Mouse (Mus musculus): ENCODE results near the gene Id3.

Id3 gene

DNA sequence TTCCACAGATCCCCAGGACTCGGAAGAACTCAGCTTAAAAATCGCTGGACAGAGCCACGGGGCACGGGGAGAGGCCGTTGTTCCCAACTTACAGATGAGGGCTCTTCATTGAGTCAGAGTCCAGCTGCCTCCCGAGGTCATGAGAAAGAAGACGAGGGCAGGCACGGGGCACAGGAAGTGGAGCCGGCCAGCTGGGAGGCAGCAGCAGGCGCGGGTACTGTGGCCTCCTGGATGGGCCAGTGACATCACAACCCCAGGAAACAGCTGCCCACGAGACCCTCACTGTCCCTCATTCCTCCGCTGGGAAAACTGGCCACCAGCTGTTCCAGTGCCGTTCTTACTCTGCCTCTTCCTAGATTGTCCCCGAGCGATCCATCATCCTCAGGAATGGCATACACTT lies 23.3 kb upstream of the Id3 start:
- no peak for TF ChIP-seq GATA4 (IDR thresholded peaks at IDR 0.05; ENCODE audit: insufficient replicate concordance, low read length)

DNA sequence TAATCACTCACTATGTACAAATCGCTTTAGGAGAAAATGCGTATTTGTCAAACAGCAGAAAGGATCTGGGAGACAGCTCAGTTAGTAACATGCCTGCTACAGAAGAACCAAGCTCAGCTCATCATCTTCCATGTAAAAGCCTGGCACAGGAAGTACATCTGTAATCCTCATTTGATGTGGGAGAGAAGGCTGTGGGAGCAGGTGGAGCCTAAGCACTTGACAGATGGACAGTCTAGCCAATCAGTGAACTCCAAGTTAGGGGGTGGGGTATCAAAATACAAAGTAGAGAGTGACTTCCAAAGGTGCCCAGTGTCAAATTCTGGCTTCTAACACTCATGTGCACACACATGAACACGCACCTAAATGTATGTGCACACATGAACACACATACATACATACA lies 22.1 kb upstream of the Id3 start:
- TF ChIP-seq GATA4 (IDR thresholded peaks at IDR 0.05; ENCODE audit: insufficient replicate concordance, low read length) = no peak

DNA sequence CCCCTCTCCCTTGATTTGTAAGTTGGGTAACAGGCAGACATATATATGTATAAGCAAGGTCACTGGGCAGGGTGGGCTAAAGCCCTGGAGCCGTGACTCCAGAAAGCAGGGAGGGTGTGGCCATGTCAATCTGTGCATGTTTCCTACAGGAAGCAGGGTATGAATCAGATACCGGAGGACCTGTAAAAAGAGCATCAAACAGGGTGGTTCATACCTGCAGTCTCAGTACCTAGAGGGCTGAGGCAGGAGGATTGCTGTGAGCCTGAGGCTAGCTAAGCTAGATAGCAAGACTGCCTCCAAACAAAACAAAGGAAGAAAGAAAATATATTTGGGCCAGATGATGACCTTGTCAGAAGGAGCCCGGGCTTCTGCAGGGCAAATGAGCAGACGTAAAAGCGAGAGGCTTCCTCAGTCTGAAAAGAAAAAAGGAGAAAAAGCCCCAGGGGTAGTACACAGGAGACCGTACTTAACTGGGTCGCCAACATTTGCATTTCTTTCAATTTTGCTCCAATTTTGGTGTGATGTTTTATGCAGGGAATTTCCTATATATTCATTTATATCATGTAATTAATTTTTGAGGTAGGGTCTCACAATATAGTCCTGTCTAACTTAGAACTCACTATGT lies 21.3 kb upstream of the Id3 start:
- TF ChIP-seq GATA4 (IDR thresholded peaks at IDR 0.05; ENCODE audit: insufficient replicate concordance, low read length) = no peak

DNA sequence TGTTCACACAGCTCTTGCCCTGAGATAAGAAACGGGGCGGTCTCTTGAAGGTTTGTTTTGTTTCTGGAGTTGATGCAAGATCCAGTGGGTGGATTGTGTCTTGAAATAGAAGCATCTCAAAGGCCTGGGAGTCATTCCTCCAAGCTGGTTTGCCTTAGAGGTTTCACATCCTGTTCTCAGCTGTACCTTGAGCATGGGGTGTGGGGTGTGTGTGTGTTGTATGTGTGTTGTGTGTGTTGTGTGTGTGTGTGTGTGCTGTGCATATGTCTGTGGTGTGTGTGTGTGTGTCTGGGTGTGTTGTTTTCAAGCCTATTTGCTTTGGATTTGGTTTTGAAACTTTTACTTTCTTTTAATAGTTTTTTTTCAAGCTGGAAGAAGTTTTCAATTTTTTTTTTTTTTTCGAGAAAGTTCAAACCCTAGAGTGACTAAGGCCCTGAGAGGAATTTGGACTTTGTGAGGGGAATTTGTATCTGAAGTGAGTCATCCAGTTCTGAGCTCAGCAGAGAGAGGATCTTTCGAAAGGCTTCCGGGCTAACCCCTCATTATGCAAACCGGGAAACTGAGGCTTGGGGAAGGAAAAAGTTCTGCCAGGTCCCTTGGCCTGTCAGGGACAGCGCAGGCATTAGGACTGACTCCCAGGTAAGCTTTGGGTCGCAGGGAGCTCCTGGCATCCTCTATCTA lies 20.0 kb upstream of the Id3 start:
- TF ChIP-seq GATA4 (IDR thresholded peaks at IDR 0.05; ENCODE audit: insufficient replicate concordance, low read length) = no peak

DNA sequence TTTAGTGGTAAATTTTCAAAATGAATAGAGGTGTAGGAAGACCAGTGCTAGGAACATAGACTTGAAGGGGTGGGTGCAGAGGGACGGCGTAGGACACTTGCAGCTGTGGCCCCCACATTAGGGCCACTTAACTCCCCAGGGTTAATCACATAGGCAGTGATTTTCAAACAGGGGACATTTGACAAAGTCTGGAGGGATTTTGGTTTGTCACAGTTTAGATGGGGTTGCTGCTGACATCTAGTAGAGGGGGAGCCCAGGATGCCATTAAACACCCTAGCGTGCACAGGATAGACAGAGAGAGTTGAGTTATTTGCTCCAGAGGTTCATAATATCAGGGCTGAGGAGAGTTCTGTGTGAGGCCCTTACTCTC lies 19.5 kb upstream of the Id3 start:
- TF ChIP-seq GATA4 (IDR thresholded peaks at IDR 0.05; ENCODE audit: insufficient replicate concordance, low read length) = no peak

DNA sequence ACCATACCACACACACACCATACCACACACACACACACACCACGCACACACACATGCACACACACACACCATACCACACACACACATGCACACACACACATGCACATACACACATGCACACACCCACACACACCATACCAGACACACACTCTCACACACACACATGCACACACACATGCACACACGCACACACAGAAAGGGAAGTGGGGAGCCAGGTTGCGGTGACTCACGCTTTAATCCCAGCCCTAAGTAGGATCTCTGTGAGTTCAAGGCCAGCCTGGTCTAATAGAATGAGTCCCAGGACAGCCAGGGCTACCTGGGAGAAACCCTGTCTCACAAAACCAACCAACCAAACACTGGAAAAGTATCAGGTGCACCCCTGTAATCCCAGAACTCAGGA lies 18.7 kb upstream of the Id3 start:
- no peak for TF ChIP-seq GATA4 (IDR thresholded peaks at IDR 0.05; ENCODE audit: insufficient replicate concordance, low read length)

DNA sequence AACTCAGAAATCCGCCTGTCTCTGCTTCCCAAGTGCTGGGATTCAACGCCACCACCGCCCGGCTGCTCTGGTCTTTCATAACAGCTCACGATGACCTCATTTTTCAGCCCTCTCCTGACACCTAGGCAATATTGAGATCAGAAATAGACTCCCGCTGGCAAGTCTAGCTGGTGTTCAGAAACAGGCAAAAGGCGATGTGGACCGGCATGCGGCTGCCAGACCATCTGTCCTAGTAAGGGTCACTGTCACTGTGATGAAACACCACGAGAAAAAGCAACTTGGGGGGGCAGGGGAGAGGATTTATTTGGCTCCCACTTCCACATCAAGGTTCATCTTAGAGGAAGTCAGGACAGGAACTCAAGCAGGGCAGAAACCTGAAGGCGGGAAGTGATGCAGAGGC lies 17.8 kb upstream of the Id3 start:
- no peak for TF ChIP-seq GATA4 (IDR thresholded peaks at IDR 0.05; ENCODE audit: insufficient replicate concordance, low read length)

DNA sequence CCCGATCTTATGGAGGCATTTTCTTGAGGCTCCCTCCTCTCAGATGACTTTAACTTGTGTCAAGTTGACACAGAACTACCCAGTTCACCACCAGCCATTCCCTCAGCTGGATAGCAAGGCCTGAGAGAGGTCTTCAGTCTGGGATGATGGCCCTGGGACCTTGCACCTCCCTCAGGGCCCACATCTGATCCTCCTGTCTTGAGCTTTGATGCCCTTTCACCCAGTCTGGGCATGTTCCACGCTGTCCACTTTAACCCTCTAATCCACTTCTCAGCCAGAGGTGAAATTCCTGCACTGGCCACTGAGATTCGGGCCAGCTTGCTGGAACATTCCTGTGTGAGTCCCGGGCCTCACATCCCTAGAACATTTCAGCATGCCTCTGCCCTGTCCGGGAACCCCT lies 17.3 kb upstream of the Id3 start:
- no peak for TF ChIP-seq GATA4 (IDR thresholded peaks at IDR 0.05; ENCODE audit: insufficient replicate concordance, low read length)

DNA sequence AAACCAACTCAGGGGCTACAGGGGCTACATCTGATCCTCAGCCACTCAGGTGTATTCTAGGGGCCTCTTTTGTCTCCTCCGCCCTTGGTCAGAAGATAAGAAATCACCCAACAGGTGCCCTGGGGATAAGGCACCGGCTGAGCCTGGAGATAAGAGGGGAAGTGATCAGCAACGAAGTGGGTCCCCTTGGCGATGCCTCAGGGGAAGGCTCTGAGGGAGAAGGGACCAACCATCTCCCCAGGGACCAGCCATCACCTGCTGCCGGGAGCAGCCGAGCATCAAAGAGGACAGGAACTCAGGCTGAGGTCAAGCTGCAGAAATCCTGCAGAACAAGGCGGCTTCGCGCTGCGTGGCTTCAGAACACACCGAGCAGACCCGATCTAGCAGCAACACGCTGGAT lies 15.6 kb upstream of the Id3 start:
- no peak for TF ChIP-seq GATA4 (IDR thresholded peaks at IDR 0.05; ENCODE audit: insufficient replicate concordance, low read length)

DNA sequence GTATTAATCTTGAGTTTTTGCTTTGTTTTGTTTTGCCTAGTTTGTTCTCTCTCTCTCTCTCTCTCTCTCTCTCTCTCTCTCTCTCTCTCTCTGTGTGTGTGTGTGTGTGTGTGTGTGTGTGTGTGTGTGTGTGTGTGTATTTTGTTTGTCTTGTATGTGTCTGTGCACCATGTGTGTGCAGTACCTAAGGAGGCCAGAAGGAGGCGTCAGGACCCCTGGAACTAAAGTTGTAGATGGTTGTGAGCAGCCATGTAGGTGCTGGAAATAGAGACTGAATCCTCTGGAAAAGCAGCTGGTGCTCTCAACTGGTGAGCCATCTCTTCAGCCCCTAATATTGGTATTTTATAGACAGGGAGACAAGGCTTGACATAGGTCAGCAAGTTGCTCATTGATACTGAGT lies 13.5 kb upstream of the Id3 start:
- no peak for TF ChIP-seq GATA4 (IDR thresholded peaks at IDR 0.05; ENCODE audit: insufficient replicate concordance, low read length)

DNA sequence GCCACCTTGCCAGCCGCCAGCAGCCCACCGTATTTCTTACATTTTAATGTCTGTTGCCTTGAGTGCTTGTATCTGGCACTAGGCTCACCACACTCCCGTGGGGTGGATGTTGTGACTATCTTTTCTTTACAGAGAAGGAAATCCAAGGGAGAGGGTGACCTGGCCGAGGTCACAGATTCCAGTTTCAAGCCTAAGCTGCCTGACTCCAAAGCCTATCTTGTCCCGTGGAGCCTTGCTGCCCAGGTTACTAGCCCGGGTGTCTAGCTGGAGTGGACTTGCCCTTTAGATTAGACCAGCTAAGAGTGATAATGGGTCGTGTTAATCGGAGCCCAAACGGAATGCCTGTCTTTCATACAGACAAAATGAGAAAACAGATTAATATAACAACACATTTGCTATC lies 9.5 kb upstream of the Id3 start:
- TF ChIP-seq GATA4 (IDR thresholded peaks at IDR 0.05; ENCODE audit: insufficient replicate concordance, low read length) = no peak

DNA sequence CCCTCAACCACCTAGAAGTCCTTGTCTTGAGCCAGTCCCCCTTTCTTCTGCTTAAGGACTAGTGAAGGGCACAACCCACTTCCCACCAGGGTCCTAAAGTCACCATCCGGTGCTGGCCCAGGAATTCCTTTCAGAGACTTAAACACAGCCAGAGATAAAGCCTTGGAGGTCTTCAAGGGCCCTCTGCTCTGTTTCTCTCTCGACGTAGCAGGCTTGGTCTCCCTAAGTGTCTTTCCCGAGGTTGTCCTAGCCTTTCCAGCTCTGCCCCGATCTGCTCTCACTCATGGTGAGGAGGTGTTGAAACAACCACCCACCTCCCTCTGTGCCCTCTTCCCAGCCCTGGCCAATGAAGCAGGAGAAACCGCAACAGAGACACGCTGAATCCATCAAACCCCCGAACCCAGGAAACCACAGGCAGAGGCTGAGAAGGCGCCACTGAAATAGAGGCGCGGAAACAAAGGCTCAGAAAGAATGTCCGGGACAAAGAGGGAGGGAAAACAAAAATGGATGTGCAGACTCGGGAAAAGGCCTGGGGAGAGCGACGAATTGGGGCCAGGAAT lies 8.8 kb upstream of the Id3 start:
- TF ChIP-seq GATA4 (IDR thresholded peaks at IDR 0.05; ENCODE audit: insufficient replicate concordance, low read length) = no peak

DNA sequence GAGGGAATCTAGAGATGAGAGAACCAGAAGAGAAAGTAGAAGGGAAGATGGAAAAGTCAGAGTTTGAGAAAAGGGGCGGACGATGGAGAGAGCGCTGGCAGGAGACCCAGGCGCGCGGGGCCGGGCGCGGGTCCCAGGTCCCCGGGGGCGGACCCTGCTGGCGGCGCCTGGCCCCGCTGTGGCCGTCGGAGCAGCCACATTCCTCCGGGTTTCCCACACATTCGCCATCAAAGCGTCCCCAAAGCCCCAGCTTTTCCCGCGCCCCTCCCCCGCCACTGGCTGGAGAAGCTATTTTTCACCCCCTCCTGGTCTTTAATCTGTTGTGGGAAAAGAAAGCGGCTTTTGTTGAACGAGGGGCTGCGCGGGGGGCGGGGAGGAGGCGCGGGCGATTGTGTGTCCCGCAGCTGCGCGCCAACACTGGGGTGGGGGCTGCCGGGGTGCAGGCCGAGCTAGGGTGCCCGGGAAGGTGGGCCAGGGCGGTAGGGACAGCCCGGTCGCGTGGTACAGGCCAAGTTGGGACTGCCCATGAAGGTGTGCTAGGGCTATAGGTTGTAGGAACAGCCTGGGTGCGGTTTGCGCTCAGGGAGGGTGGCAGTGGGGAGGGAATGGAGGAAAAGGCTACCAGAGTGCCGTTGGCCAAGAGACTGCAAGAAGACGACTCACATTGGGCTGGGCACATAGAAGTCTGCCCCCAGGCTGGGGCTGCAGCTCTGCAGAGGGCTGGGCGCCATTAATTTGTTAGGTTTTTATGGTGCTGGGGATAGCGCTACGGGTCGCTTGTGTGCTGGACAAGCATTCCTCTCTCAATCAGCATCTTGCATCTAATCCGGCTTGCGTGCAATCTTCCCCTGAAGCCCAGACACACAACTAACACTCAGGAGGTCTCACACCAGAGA lies 8.1 kb upstream of the Id3 start:
- TF ChIP-seq GATA4 (IDR thresholded peaks at IDR 0.05; ENCODE audit: insufficient replicate concordance, low read length) = no peak

DNA sequence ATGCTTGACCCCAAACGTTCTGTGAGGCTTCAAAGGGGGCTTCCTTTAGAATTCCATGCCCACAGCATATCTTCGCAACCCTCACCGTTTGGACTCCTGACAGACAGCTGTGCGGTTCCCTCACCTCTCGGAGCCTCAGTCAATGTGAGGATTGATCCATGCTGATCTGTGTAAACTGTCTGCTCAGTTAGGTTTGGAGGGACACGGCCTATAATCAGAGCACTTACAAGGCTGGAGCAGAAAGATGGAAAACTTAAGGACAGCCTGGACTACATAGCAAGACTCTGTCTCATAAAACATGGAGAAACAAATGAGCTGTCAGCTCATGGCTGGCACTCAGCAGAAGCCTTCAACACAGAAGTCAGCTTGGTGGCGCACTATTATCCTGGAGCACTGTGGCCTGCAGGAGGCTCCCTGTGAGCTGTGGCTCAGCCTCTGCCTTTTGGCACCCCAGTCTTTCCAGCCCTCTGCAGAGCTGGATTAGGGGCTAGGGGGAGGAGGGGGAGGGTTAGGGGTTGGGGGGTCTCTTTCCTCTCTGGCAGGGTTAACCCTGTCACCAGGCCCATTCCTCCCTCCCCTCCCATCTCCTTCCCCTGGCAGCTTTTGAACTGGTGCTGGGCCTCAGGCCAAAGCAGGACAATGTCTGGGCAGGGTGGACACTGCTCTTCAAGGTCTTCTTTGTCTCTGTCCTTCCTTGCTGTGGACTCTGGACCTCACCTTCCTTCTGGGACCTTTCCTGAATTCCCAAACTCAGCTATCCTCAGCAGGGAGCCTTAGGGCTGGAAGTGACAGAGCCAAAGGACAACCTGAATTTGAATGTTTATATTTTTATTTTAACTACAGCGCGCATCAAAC lies 7.2 kb upstream of the Id3 start:
- no peak for TF ChIP-seq GATA4 (IDR thresholded peaks at IDR 0.05; ENCODE audit: insufficient replicate concordance, low read length)

Measured in liver, adult (tissue).